Mouse (Mus musculus) heart, embryonic 12.5 days (tissue): ENCODE data around the gene Fbxl17. TPM values are rescaled to one million over a fixed set of nuclear protein-coding genes. Genes with fewer than 3 reads are reported as not detected.

ENCODE experiments used
- ATAC-seq: fragments of 200-750 bp; cut with Nextera tagmentation; 2 replicates; pipeline ENCODE4 v1.8.0; 2017; ENCODE audit warnings: moderate TSS enrichment, moderate library complexity; ENCODE audit not compliant: insufficient number of reproducible peaks, low FRiP score
- H3K27ac ChIP-seq: fragments of 300-500 bp; sonication (generic); 2 replicates; pipeline ENCODE4 v1.5.1; 2016; ENCODE audit warnings: mild to moderate bottlenecking, moderate library complexity; ENCODE audit not compliant: poor library complexity, severe bottlenecking
- H3K27me3 ChIP-seq: fragments of 300-500 bp; sonication (generic); replicated peaks from 2 replicates; pipeline ENCODE4 v1.6.1; 2016; ENCODE audit warnings: mild to moderate bottlenecking, moderate library complexity
- H3K36me3 ChIP-seq: fragments of 300-500 bp; sonication (generic); 2 replicates; pipeline ENCODE4 v1.6.1; 2016; ENCODE audit warnings: mild to moderate bottlenecking, moderate library complexity
- H3K4me1 ChIP-seq: fragments of 300-500 bp; sonication (generic); replicated peaks from 2 replicates; pipeline ENCODE4 v1.6.1; 2016; ENCODE audit warnings: mild to moderate bottlenecking
- H3K4me2 ChIP-seq: fragments of 300-500 bp; sonication (generic); 2 replicates; pipeline ENCODE4 v1.6.1; 2016; ENCODE audit warnings: mild to moderate bottlenecking, moderate library complexity
- H3K4me3 ChIP-seq: fragments of 300-500 bp; sonication (generic); 2 replicates; pipeline ENCODE4 v1.5.1; 2016; ENCODE audit warnings: mild to moderate bottlenecking
- H3K9ac ChIP-seq: fragments of 300-500 bp; sonication (generic); 2 replicates; pipeline ENCODE4 v1.6.1; 2016; ENCODE audit warnings: mild to moderate bottlenecking, moderate library complexity
- H3K9me3 ChIP-seq: fragments of 300-500 bp; sonication (generic); replicated peaks from 2 replicates; pipeline ENCODE4 v1.6.1; 2016; ENCODE audit warnings: mild to moderate bottlenecking, moderate library complexity
- WGBS: fragments of 180-500 bp; shearing (Covaris S2); methylation state at CpG from one replicate; pipeline ENCODE4 v1.1.7; 2016; 5-methylcytosine and 5-hydroxymethylcytosine counted together
- polyA plus RNA-seq: library from polyadenylated mRNA; unstranded; fragments of >200 nt; fragmentation: Nextera tagmentation; extraction: Ambion mirVana; gene quantifications from 2 replicates; pipeline ENCODE4 v1.2.1, GENCODE M21; 2016

The Fbxl17 gene
- polyA plus RNA-seq, 1 experiment from 2014 or later = 7.1 TPM

GRCm38 (mm10) chr17:63057740-63058388, 442.0 kb downstream of the Fbxl17 start:
- no peak overlapping the region for H3K4me2 ChIP-seq
- no peaks in the 10 kb centered on the region for H3K27me3 ChIP-seq
- no peak for ATAC-seq
- H3K36me3 ChIP-seq = no peaks in the 10 kb centered on the region
- H3K4me1 ChIP-seq = no peaks in the 10 kb centered on the region; the same call in 1 of the 2 replicates
- no peaks in the 10 kb centered on the region for H3K9me3 ChIP-seq
- no peak overlapping the region for H3K4me3 ChIP-seq
- WGBS = 90% methylated on average over 15 of the region's 15 CpGs
- no peak overlapping the region for H3K27ac ChIP-seq
- no peak overlapping the region for H3K9ac ChIP-seq

GRCm38 (mm10) chr17:63056976-63057375, 442.8 kb downstream of the Fbxl17 start:
- Histone ChIP-seq H3K27me3 (no peaks in the 10 kb centered on the region), H3K9me3 (no peaks in the 10 kb centered on the region), H3K27ac (no peak overlapping the region), H3K4me2 (no peak overlapping the region), H3K4me3 (no peak overlapping the region), H3K36me3 (no peaks in the 10 kb centered on the region), H3K9ac (no peak overlapping the region), H3K4me1 (no peaks in the 10 kb centered on the region; the same call in 1 of the 2 replicates)
- WGBS = 77% methylated on average over 3 of the region's 3 CpGs
- no peak for ATAC-seq

GRCm38 (mm10) chr17:63053311-63053710, 446.5 kb downstream of the Fbxl17 start:
- Histone ChIP-seq H3K9me3 (no peaks in the 10 kb centered on the region), H3K27me3 (no peaks in the 10 kb centered on the region), H3K27ac (no peak overlapping the region), H3K4me1 (no peaks in the 10 kb centered on the region; the same call in 1 of the 2 replicates), H3K9ac (no peak overlapping the region), H3K4me2 (no peak overlapping the region), H3K4me3 (no peak overlapping the region), H3K36me3 (no peaks in the 10 kb centered on the region)
- no peak for ATAC-seq
- WGBS = 71% methylated on average over 3 of the region's 3 CpGs

GRCm38 (mm10) chr17:63046401-63046800, 453.4 kb downstream of the Fbxl17 start:
- WGBS = 61% methylated on average over 3 of the region's 3 CpGs
- no peak overlapping the region for H3K4me2 ChIP-seq

GRCm38 (mm10) chr17:63045297-63045696, 454.5 kb downstream of the Fbxl17 start:
- H3K36me3 ChIP-seq = no peaks in the 10 kb centered on the region
- H3K27me3 ChIP-seq = no peaks in the 10 kb centered on the region
- no peak overlapping the region for H3K4me2 ChIP-seq
- H3K4me3 ChIP-seq = no peak overlapping the region
- no peak overlapping the region for H3K9ac ChIP-seq
- peaks cover 5% of the 10 kb centered on the region; the same call in 1 of the 2 replicates for H3K4me1 ChIP-seq
- H3K9me3 ChIP-seq = peaks cover 14% of the 10 kb centered on the region
- H3K27ac ChIP-seq = no peak overlapping the region
- 75% methylated on average over 13 of the region's 13 CpGs for WGBS
- no peak for ATAC-seq

More at GRCm38 (mm10) chr17:63046401-63046800, 453.4 kb downstream of the Fbxl17 start:
- Histone ChIP-seq H3K4me3 (no peak overlapping the region), H3K36me3 (no peaks in the 10 kb centered on the region), H3K27me3 (no peaks in the 10 kb centered on the region), H3K4me1 (peaks cover 5% of the 10 kb centered on the region; the same call in 1 of the 2 replicates), H3K9me3 (peaks cover 4% of the 10 kb centered on the region; the same call in 1 of the 2 replicates), H3K9ac (no peak overlapping the region), H3K27ac (no peak overlapping the region)
- ATAC-seq = no peak

- Histone ChIP-seq H3K27ac (no peak overlapping the region), H3K4me1 (peaks cover 5% of the 10 kb centered on the region; the same call in 1 of the 2 replicates), H3K27me3 (no peaks in the 10 kb centered on the region), H3K4me3 (no peak overlapping the region), H3K4me2 (no peak overlapping the region), H3K9ac (no peak overlapping the region), H3K9me3 (peaks cover 25% of the 10 kb centered on the region), H3K36me3 (no peaks in the 10 kb centered on the region; the same call in 1 of the 2 replicates)
- 61% methylated on average over 9 of the region's 9 CpGs for WGBS
- no peak for ATAC-seq
These were observed 456.7 kb downstream of the Fbxl17 start for GRCm38 (mm10) chr17:63043046-63043675.

- Histone ChIP-seq H3K27ac (no peak overlapping the region), H3K9me3 (peaks cover 25% of the 10 kb centered on the region), H3K4me1 (no peaks in the 10 kb centered on the region), H3K4me3 (no peak overlapping the region), H3K36me3 (no peaks in the 10 kb centered on the region; the same call in 1 of the 2 replicates), H3K4me2 (no peak overlapping the region), H3K27me3 (no peaks in the 10 kb centered on the region), H3K9ac (no peak overlapping the region)
- ATAC-seq = no peak
- 80% methylated on average over 3 of the region's 3 CpGs for WGBS
These were observed 462.3 kb downstream of the Fbxl17 start for GRCm38 (mm10) chr17:63037562-63037961.

GRCm38 (mm10) chr17:63033141-63033540, 466.7 kb downstream of the Fbxl17 start:
- no peak overlapping the region for H3K9ac ChIP-seq
- 76% methylated on average over 5 of the region's 5 CpGs for WGBS
- peaks cover 3% of the 10 kb centered on the region; the same call in 1 of the 2 replicates for H3K4me1 ChIP-seq
- no peaks in the 10 kb centered on the region for H3K9me3 ChIP-seq
- no peak overlapping the region for H3K4me3 ChIP-seq
- H3K27me3 ChIP-seq = no peaks in the 10 kb centered on the region
- no peak for ATAC-seq
- H3K36me3 ChIP-seq = no peaks in the 10 kb centered on the region
- H3K4me2 ChIP-seq = no peak overlapping the region
- H3K27ac ChIP-seq = no peak overlapping the region

- 47% methylated on average over 4 of the region's 4 CpGs for WGBS
- H3K4me2 ChIP-seq = no peak overlapping the region
- H3K9me3 ChIP-seq = no peaks in the 10 kb centered on the region
- H3K27ac ChIP-seq = no peak overlapping the region
- no peak overlapping the region for H3K4me3 ChIP-seq
- no peak overlapping the region for H3K9ac ChIP-seq
- H3K36me3 ChIP-seq = no peaks in the 10 kb centered on the region
- ATAC-seq = no peak
- peaks cover 5% of the 10 kb centered on the region; the same call in 1 of the 2 replicates for H3K4me1 ChIP-seq
- no peaks in the 10 kb centered on the region for H3K27me3 ChIP-seq
These were observed 470.7 kb downstream of the Fbxl17 start for GRCm38 (mm10) chr17:63029105-63029504.

- Histone ChIP-seq H3K27me3 (no peaks in the 10 kb centered on the region), H3K9me3 (no peaks in the 10 kb centered on the region), H3K4me3 (no peak overlapping the region), H3K27ac (no peak overlapping the region), H3K9ac (no peak overlapping the region), H3K4me1 (peaks cover 5% of the 10 kb centered on the region; the same call in 1 of the 2 replicates), H3K36me3 (no peaks in the 10 kb centered on the region), H3K4me2 (no peak overlapping the region)
- no peak for ATAC-seq
- 63% methylated on average over 15 of the region's 15 CpGs for WGBS
These were observed 474.6 kb downstream of the Fbxl17 start for GRCm38 (mm10) chr17:63025238-63025637.

GRCm38 (mm10) chr17:63017605-63018167, 482.1 kb downstream of the Fbxl17 start:
- no peaks in the 10 kb centered on the region for H3K27me3 ChIP-seq
- no peak overlapping the region for H3K4me3 ChIP-seq
- WGBS = 88% methylated on average over 3 of the region's 3 CpGs
- no peaks in the 10 kb centered on the region for H3K4me1 ChIP-seq
- H3K9ac ChIP-seq = no peak overlapping the region
- no peak for ATAC-seq
- H3K4me2 ChIP-seq = no peak overlapping the region
- no peaks in the 10 kb centered on the region for H3K9me3 ChIP-seq
- no peak overlapping the region for H3K27ac ChIP-seq
- no peaks in the 10 kb centered on the region for H3K36me3 ChIP-seq
